Mouse (Mus musculus) midbrain, embryonic 10.5 days (tissue): ENCODE results near the gene Inpp5a. TPM values are rescaled to one million over a fixed set of nuclear protein-coding genes. Genes with fewer than 3 reads are reported as not detected.

Experiments
- DNase-seq: peaks from one replicate; pipeline ENCODE4 v3.0.0-alpha.2; 2017; ENCODE audit warnings: low spot score
- H3K27ac ChIP-seq: fragments of 300-500 bp; sonication (generic); replicated peaks from 2 replicates; pipeline ENCODE4 v1.5.1; 2016; ENCODE audit warnings: mild to moderate bottlenecking
- H3K27me3 ChIP-seq: fragments of 300-500 bp; sonication (generic); 2 replicates; pipeline ENCODE4 v1.6.1; 2016; ENCODE audit warnings: low read depth, mild to moderate bottlenecking; ENCODE audit not compliant: poor library complexity, severe bottlenecking
- H3K36me3 ChIP-seq: fragments of 300-500 bp; sonication (generic); 2 replicates; pipeline ENCODE4 v1.6.1; 2016; ENCODE audit warnings: mild to moderate bottlenecking, moderate library complexity
- H3K4me1 ChIP-seq: fragments of 300-500 bp; sonication (generic); 2 replicates; pipeline ENCODE4 v1.6.1; 2016
- H3K4me3 ChIP-seq: fragments of 300-500 bp; sonication (generic); 2 replicates; pipeline ENCODE4 v1.5.1; 2016; ENCODE audit warnings: mild to moderate bottlenecking, moderate library complexity
- H3K9me3 ChIP-seq: fragments of 300-500 bp; sonication (generic); replicated peaks from 2 replicates; pipeline ENCODE4 v1.6.1; 2016; ENCODE audit warnings: mild to moderate bottlenecking
- WGBS: fragments of 180-500 bp; shearing (Covaris S2); methylation state at CpG from one replicate; pipeline ENCODE4 v1.1.7; 2016; 5-methylcytosine and 5-hydroxymethylcytosine counted together
- polyA plus RNA-seq: library from polyadenylated mRNA; unstranded; fragments of >200 nt; fragmentation: Nextera tagmentation; extraction: Ambion mirVana; gene quantifications from 2 replicates; pipeline ENCODE4 v1.2.1, GENCODE M21; 2016

Inpp5a gene
- polyA plus RNA-seq, 1 experiment from 2014 or later, result 17.3 TPM

- peaks cover 96% of the 10 kb centered on the region for H3K27me3 ChIP-seq
- no peaks in the 10 kb centered on the region for H3K4me1 ChIP-seq
- H3K36me3 ChIP-seq, result peaks cover 5% of the 10 kb centered on the region
- no peak overlapping the region for H3K27ac ChIP-seq
- no peak overlapping the region for H3K4me3 ChIP-seq
- no peak for DNase-seq
- WGBS, result 88% methylated on average over 13 of the region's 13 CpGs
- no peaks in the 10 kb centered on the region for H3K9me3 ChIP-seq
These were observed 127.2 kb downstream of the Inpp5a start for GRCm38 (mm10) chr7:139515959-139516660.

- Histone ChIP-seq H3K9me3 (no peaks in the 10 kb centered on the region), H3K4me1 (no peaks in the 10 kb centered on the region), H3K36me3 (peaks cover 5% of the 10 kb centered on the region), H3K4me3 (no peak overlapping the region), H3K27ac (no peak overlapping the region), H3K27me3 (peaks cover 96% of the 10 kb centered on the region)
- 95% methylated on average over 5 of the region's 5 CpGs for WGBS
- no peak for DNase-seq
These were observed 127.7 kb downstream of the Inpp5a start for GRCm38 (mm10) chr7:139516661-139517016.

GRCm38 (mm10) chr7:139518352-139518751 lies 129.4 kb downstream of the Inpp5a start:
- 77% methylated on average over 3 of the region's 3 CpGs for WGBS
- no peak overlapping the region for H3K4me3 ChIP-seq
- DNase-seq, result no peak
- peaks cover 3% of the 10 kb centered on the region; the same call in 1 of the 2 replicates for H3K4me1 ChIP-seq
- H3K27me3 ChIP-seq, result peaks cover 98% of the 10 kb centered on the region
- no peak overlapping the region for H3K27ac ChIP-seq
- H3K36me3 ChIP-seq, result peaks cover 5% of the 10 kb centered on the region; the same call in 1 of the 2 replicates
- no peaks in the 10 kb centered on the region for H3K9me3 ChIP-seq

GRCm38 (mm10) chr7:139528309-139529076 lies 139.6 kb downstream of the Inpp5a start:
- DNase-seq, result peak; percentile 91
- peak overlapping the region; percentile 84 for H3K27ac ChIP-seq
- 12% methylated on average over 15 of the region's 15 CpGs for WGBS

GRCm38 (mm10) chr7:139529208-139529607 lies 140.3 kb downstream of the Inpp5a start:
- Histone ChIP-seq H3K4me3 (peak overlapping the region; percentile 2), H3K36me3 (peaks cover 17% of the 10 kb centered on the region), H3K9me3 (no peaks in the 10 kb centered on the region), H3K27me3 (peaks cover 100% of the 10 kb centered on the region), H3K27ac (peak overlapping the region; percentile 84), H3K4me1 (peaks cover 49% of the 10 kb centered on the region)
- no peak for DNase-seq

More at GRCm38 (mm10) chr7:139528309-139529076, 139.6 kb downstream of the Inpp5a start:
- Histone ChIP-seq H3K9me3 (no peaks in the 10 kb centered on the region), H3K4me1 (peaks cover 49% of the 10 kb centered on the region), H3K36me3 (peaks cover 17% of the 10 kb centered on the region), H3K4me3 (peak overlapping the region; percentile 2), H3K27me3 (peaks cover 100% of the 10 kb centered on the region)

GRCm38 (mm10) chr7:139530591-139531427 lies 141.9 kb downstream of the Inpp5a start:
- Histone ChIP-seq H3K9me3 (no peaks in the 10 kb centered on the region), H3K27me3 (peaks cover 100% of the 10 kb centered on the region), H3K36me3 (peaks cover 17% of the 10 kb centered on the region), H3K4me1 (peaks cover 49% of the 10 kb centered on the region), H3K27ac (peak overlapping the region; percentile 84), H3K4me3 (no peak overlapping the region)
- 39% methylated on average over 16 of the region's 16 CpGs for WGBS
- peak; percentile 33 for DNase-seq

GRCm38 (mm10) chr7:139531428-139531801 lies 142.5 kb downstream of the Inpp5a start:
- DNase-seq, result no peak
- Histone ChIP-seq H3K27me3 (peaks cover 100% of the 10 kb centered on the region), H3K4me1 (peaks cover 49% of the 10 kb centered on the region), H3K4me3 (no peak overlapping the region), H3K27ac (peak overlapping the region; percentile 84), H3K9me3 (no peaks in the 10 kb centered on the region), H3K36me3 (peaks cover 11% of the 10 kb centered on the region)
- WGBS, result 72% methylated on average over 4 of the region's 4 CpGs

GRCm38 (mm10) chr7:139536331-139536730 lies 147.4 kb downstream of the Inpp5a start:
- peaks cover 100% of the 10 kb centered on the region for H3K27me3 ChIP-seq
- H3K4me3 ChIP-seq, result no peak overlapping the region
- WGBS, result 87% methylated on average over 5 of the region's 5 CpGs
- peaks cover 7% of the 10 kb centered on the region for H3K4me1 ChIP-seq
- no peaks in the 10 kb centered on the region for H3K9me3 ChIP-seq
- peaks cover 10% of the 10 kb centered on the region; the same call in 1 of the 2 replicates for H3K36me3 ChIP-seq
- no peak for DNase-seq
- no peak overlapping the region for H3K27ac ChIP-seq

- Histone ChIP-seq H3K36me3 (peaks cover 10% of the 10 kb centered on the region; the same call in 1 of the 2 replicates), H3K27ac (no peak overlapping the region), H3K4me1 (peaks cover 2% of the 10 kb centered on the region), H3K27me3 (peaks cover 100% of the 10 kb centered on the region), H3K9me3 (no peaks in the 10 kb centered on the region), H3K4me3 (no peak overlapping the region)
- no peak for DNase-seq
- WGBS, result 91% methylated on average over 2 of the region's 2 CpGs
These were observed 147.9 kb downstream of the Inpp5a start for GRCm38 (mm10) chr7:139536831-139537230.

GRCm38 (mm10) chr7:139537831-139538230 lies 148.9 kb downstream of the Inpp5a start:
- no peaks in the 10 kb centered on the region for H3K4me1 ChIP-seq
- WGBS, result 90% methylated on average over 9 of the region's 9 CpGs
- no peak overlapping the region for H3K4me3 ChIP-seq
- no peaks in the 10 kb centered on the region for H3K9me3 ChIP-seq
- peaks cover 10% of the 10 kb centered on the region; the same call in 1 of the 2 replicates for H3K36me3 ChIP-seq
- DNase-seq, result no peak
- H3K27ac ChIP-seq, result no peak overlapping the region
- peaks cover 100% of the 10 kb centered on the region for H3K27me3 ChIP-seq

- no peak overlapping the region for H3K27ac ChIP-seq
- DNase-seq, result no peak
- H3K36me3 ChIP-seq, result peaks cover 13% of the 10 kb centered on the region; the same call in 1 of the 2 replicates
- WGBS, result 84% methylated on average over 2 of the region's 2 CpGs
- H3K4me1 ChIP-seq, result no peaks in the 10 kb centered on the region
- H3K4me3 ChIP-seq, result no peak overlapping the region
- no peaks in the 10 kb centered on the region for H3K9me3 ChIP-seq
- H3K27me3 ChIP-seq, result peaks cover 100% of the 10 kb centered on the region
These were observed 149.6 kb downstream of the Inpp5a start for GRCm38 (mm10) chr7:139538541-139538940.

GRCm38 (mm10) chr7:139540601-139541000 lies 151.7 kb downstream of the Inpp5a start:
- no peak for DNase-seq
- peaks cover 9% of the 10 kb centered on the region; the same call in 1 of the 2 replicates for H3K36me3 ChIP-seq
- H3K9me3 ChIP-seq, result no peaks in the 10 kb centered on the region
- H3K4me3 ChIP-seq, result no peak overlapping the region
- H3K27ac ChIP-seq, result no peak overlapping the region
- peaks cover 100% of the 10 kb centered on the region for H3K27me3 ChIP-seq
- 82% methylated on average over 1 of the region's 1 CpGs for WGBS
- peaks cover 18% of the 10 kb centered on the region for H3K4me1 ChIP-seq
